Mouse (Mus musculus): ENCODE data around the gene Aldh1a1.

Gene Aldh1a1

DNA sequence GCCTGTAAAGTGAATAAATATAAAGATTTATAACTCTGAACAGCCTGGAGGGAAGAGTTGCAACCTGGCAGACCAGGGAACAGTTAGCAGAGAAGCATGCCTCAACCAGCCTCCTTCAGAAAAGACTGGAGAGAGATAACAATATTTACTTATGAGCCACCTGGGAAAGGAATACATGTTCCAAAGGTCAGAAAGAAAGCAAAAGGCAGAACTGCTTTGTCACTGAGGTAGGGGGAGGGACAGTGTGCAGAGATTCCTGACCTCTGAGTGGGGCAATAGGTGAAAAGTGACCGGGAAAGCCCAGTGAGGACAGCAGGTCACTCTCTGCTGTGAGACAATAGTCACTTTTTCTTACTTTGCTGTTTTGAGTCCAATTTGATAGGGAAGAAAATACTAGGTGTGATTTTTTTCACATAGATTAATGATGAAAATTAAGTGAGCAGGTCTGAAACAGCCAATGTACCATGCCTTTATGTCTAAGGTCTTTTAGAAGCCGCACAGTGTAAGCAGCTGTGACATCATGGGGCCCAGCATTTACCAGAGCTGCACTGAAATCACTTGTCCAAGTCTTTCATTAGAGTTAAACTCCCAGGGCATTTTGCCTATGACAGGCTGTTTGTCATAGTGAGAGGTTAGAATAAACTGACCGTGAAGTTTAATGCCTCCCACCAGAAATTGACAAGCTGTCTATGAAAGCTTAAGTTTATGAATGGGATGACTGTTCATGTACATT is 161.8 kb downstream of the Aldh1a1 start:
- DNase-seq: no peak

DNA sequence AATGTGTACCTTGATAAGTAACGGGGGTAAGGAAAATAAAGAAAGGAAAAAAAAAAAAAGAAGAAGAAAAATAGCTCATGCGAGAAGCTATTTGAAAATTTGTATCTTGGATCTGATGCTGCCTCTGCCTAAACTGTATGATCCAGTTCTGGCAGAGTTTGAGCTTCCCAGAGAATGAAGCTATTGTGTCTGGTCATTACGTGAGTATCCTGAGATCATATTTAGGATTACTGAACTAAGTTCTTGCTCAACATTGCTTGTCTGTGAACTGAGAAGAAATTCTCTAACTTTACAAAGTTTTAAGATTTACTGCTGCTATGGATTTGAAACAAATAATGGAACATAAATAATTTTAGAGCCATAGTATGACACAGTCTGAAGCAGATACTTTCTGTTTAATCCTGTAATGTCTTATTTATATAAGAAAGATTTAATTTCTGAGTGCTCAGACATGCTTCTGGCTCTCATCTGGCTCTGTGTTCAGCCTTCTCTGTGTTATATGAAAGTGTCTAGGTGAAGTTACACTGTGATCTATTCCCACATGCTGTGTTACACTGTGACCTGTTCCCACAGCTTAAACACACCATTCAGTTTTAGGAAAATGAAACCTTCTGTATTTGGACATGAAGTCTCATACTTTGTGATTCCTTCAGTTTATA is 185.3 kb downstream of the Aldh1a1 start:
- no peak for DNase-seq
